Mouse (Mus musculus): ENCODE data around the gene Mrpl11. TPM values are rescaled to one million over a fixed set of nuclear protein-coding genes. Genes with fewer than 3 reads are reported as not detected.

Gene Mrpl11
- total and polyA plus RNA-seq, 2 experiments from 2014 or later, result 101 to 162 TPM

GRCm38 (mm10) chr19:4968236-4968635 is 6.3 kb downstream of the Mrpl11 start:
- 94% methylated on average over 2 of the region's 2 CpGs for WGBS
- TF ChIP-seq CTCF (IDR thresholded peaks at IDR 0.05; ENCODE audit: low read depth), result peak; percentile 57
- H3K36me3 ChIP-seq (ENCODE audit: insufficient read depth), result peaks cover 27% of the 10 kb centered on the region
- no peak overlapping the region for H3K4me3 ChIP-seq (ENCODE audit: low read depth, low read length)
- DNase-seq, result no peak
- no peaks in the 10 kb centered on the region for H3K9me3 ChIP-seq (ENCODE audit: low read length)
- H3K4me2 ChIP-seq (ENCODE audit: low read depth), result no peak overlapping the region
- ATAC-seq, result no peak
- H3K9ac ChIP-seq, result no peak overlapping the region
- H3K27me3 ChIP-seq (ENCODE audit: insufficient read depth, low read length), result no peaks in the 10 kb centered on the region
- no peaks in the 10 kb centered on the region for H3K4me1 ChIP-seq (ENCODE audit: insufficient read depth)
- H3K27ac ChIP-seq (ENCODE audit: low read depth, low read length), result no peak overlapping the region

- peak; percentile 92 for TF ChIP-seq CTCF (IDR thresholded peaks at IDR 0.05; ENCODE audit: low read depth)
Observed at GRCm38 (mm10) chr19:4981767-4982166, 19.8 kb downstream of the Mrpl11 start.

GRCm38 (mm10) chr19:4989013-4989412 is 27.1 kb downstream of the Mrpl11 start:
- peak overlapping the region; percentile 46 for H3K9ac ChIP-seq
- peak overlapping the region; percentile 68 for H3K4me2 ChIP-seq (ENCODE audit: low read depth)
- no peak overlapping the region for H3K27ac ChIP-seq (ENCODE audit: low read depth, low read length)
- H3K4me3 ChIP-seq (ENCODE audit: low read depth, low read length), result peak overlapping the region; percentile 41
- peaks cover 11% of the 10 kb centered on the region for H3K36me3 ChIP-seq (ENCODE audit: insufficient read depth)
- DNase-seq (peak; percentile 68), ATAC-seq (no peak)
- no peaks in the 10 kb centered on the region for H3K9me3 ChIP-seq (ENCODE audit: low read length)
- no peak for TF ChIP-seq CTCF (IDR thresholded peaks at IDR 0.05; ENCODE audit: low read depth)
- WGBS, result 4% methylated on average over 13 of the region's 13 CpGs
- peaks cover 3% of the 10 kb centered on the region; the same call in 1 of the 2 replicates for H3K27me3 ChIP-seq (ENCODE audit: insufficient read depth, low read length)
- peaks cover 20% of the 10 kb centered on the region for H3K4me1 ChIP-seq (ENCODE audit: insufficient read depth)

More at GRCm38 (mm10) chr19:4981767-4982166, 19.8 kb downstream of the Mrpl11 start:
- Histone ChIP-seq H3K4me1 (ENCODE audit: insufficient read depth) (no peaks in the 10 kb centered on the region), H3K4me2 (ENCODE audit: low read depth) (no peak overlapping the region), H3K4me3 (ENCODE audit: low read depth, low read length) (no peak overlapping the region), H3K9ac (no peak overlapping the region), H3K27ac (ENCODE audit: low read depth, low read length) (no peak overlapping the region), H3K27me3 (ENCODE audit: insufficient read depth, low read length) (peaks cover 9% of the 10 kb centered on the region), H3K9me3 (ENCODE audit: low read length) (no peaks in the 10 kb centered on the region), H3K36me3 (ENCODE audit: insufficient read depth) (peaks cover 6% of the 10 kb centered on the region)
- DNase-seq (peak; percentile 89), ATAC-seq (peak; percentile 73; the same call in 1 of the 2 replicates)

- Histone ChIP-seq H3K9me3 (ENCODE audit: low read length) (no peaks in the 10 kb centered on the region), H3K27me3 (ENCODE audit: insufficient read depth, low read length) (no peaks in the 10 kb centered on the region), H3K9ac (peak overlapping the region; percentile 46), H3K27ac (ENCODE audit: low read depth, low read length) (0 out of 2 replicates have a peak overlapping the region, but pooled peaks have one; percentile 24), H3K36me3 (ENCODE audit: insufficient read depth) (peaks cover 11% of the 10 kb centered on the region), H3K4me3 (ENCODE audit: low read depth, low read length) (peak overlapping the region; percentile 41), H3K4me2 (ENCODE audit: low read depth) (peak overlapping the region; percentile 68), H3K4me1 (ENCODE audit: insufficient read depth) (peaks cover 26% of the 10 kb centered on the region)
- no peak; the same call in 1 of the 2 replicates for TF ChIP-seq CTCF (IDR thresholded peaks at IDR 0.05; ENCODE audit: low read depth)
- peak; percentile 93 for DNase-seq
- ATAC-seq, result peak; percentile 82
- WGBS, result 12% methylated on average over 46 of the region's 47 CpGs
Observed at GRCm38 (mm10) chr19:4989434-4990255, 27.7 kb downstream of the Mrpl11 start.

GRCm38 (mm10) chr19:4990256-4990625 is 28.3 kb downstream of the Mrpl11 start, which contains the start of gene Npas4:
Npas4 (minus strand) TSS chr19:4990316.
- Histone ChIP-seq H3K4me3 (ENCODE audit: low read depth, low read length) (peak within 1 kb of the TSS; percentile 41), H3K27me3 (ENCODE audit: insufficient read depth, low read length) (no peaks in the 10 kb centered on the region), H3K9ac (peak within 1 kb of the TSS; percentile 46), H3K9me3 (ENCODE audit: low read length) (no peaks in the 10 kb centered on the region), H3K4me1 (ENCODE audit: insufficient read depth) (peaks cover 32% of the 10 kb centered on the region), H3K27ac (ENCODE audit: low read depth, low read length) (0 out of 2 replicates have a peak within 1 kb of the TSS, but pooled peaks have one; percentile 24), H3K36me3 (ENCODE audit: insufficient read depth) (peaks cover 11% of the 10 kb centered on the region), H3K4me2 (ENCODE audit: low read depth) (peak within 1 kb of the TSS; percentile 68)
- no peak for DNase-seq
- 13% methylated on average over 4 of the region's 4 CpGs for WGBS
- ATAC-seq, result no peak
- no peak; the same call in 1 of the 2 replicates for TF ChIP-seq CTCF (IDR thresholded peaks at IDR 0.05; ENCODE audit: low read depth)

GRCm38 (mm10) chr19:4990716-4991115 is 28.8 kb downstream of the Mrpl11 start:
- H3K27ac ChIP-seq (ENCODE audit: low read depth, low read length), result 0 out of 2 replicates have a peak overlapping the region, but pooled peaks have one; percentile 24
- DNase-seq (peak; percentile 56), ATAC-seq (peak; percentile 6; the same call in 1 of the 2 replicates)
- peak overlapping the region; percentile 68 for H3K4me2 ChIP-seq (ENCODE audit: low read depth)
- peak overlapping the region; percentile 41 for H3K4me3 ChIP-seq (ENCODE audit: low read depth, low read length)
- H3K36me3 ChIP-seq (ENCODE audit: insufficient read depth), result peaks cover 11% of the 10 kb centered on the region
- 2% methylated on average over 21 of the region's 22 CpGs for WGBS
- no peaks in the 10 kb centered on the region for H3K9me3 ChIP-seq (ENCODE audit: low read length)
- TF ChIP-seq CTCF (IDR thresholded peaks at IDR 0.05; ENCODE audit: low read depth), result no peak
- H3K9ac ChIP-seq, result 0 out of 2 replicates have a peak overlapping the region, but pooled peaks have one; percentile 18
- peaks cover 32% of the 10 kb centered on the region for H3K4me1 ChIP-seq (ENCODE audit: insufficient read depth)
- H3K27me3 ChIP-seq (ENCODE audit: insufficient read depth, low read length), result no peaks in the 10 kb centered on the region

GRCm38 (mm10) chr19:4992371-4992770 is 30.4 kb downstream of the Mrpl11 start:
- ATAC-seq, result no peak
- Histone ChIP-seq H3K4me2 (ENCODE audit: low read depth) (peak overlapping the region; percentile 18; the same call in 1 of the 2 replicates), H3K4me1 (ENCODE audit: insufficient read depth) (peaks cover 32% of the 10 kb centered on the region)

More at GRCm38 (mm10) chr19:4992371-4992770, 30.4 kb downstream of the Mrpl11 start:
- H3K4me3 ChIP-seq (ENCODE audit: low read depth, low read length), result no peak overlapping the region
- H3K27me3 ChIP-seq (ENCODE audit: insufficient read depth, low read length), result no peaks in the 10 kb centered on the region
- peak overlapping the region; percentile 45 for H3K27ac ChIP-seq (ENCODE audit: low read depth, low read length)
- no peaks in the 10 kb centered on the region for H3K9me3 ChIP-seq (ENCODE audit: low read length)
- no peak for TF ChIP-seq CTCF (IDR thresholded peaks at IDR 0.05; ENCODE audit: low read depth)
- DNase-seq, result no peak
- 15% methylated on average over 8 of the region's 8 CpGs for WGBS
- H3K36me3 ChIP-seq (ENCODE audit: insufficient read depth), result no peaks in the 10 kb centered on the region
- H3K9ac ChIP-seq, result no peak overlapping the region
